Mouse (Mus musculus): ENCODE results near the gene Sucla2. TPM values are rescaled to one million over a fixed set of nuclear protein-coding genes. Genes with fewer than 3 reads are reported as not detected.

Sucla2 gene
- polyA plus RNA-seq, 1 experiment from 2014 or later, result 110 TPM

DNA sequence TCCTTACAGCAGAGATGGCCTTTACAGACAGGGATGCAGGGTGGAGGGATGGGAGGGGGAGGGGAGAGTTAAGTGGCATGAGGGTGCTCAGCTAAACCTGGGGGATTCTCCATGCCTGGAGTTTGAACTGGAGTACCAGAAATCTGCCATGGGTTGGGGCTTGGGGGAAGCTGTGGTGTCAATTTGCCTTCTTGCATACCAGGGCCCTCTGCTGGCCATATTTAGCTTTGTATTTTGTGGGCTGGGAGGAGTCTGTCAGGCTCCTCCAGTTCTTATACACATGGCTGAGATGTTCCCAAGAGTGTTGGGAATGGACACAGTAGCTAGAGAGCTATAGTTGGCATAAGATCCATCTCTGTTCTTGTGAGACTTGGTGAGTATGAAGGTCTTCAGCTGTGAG, 112.3 kb downstream of the Sucla2 start:
- no peak overlapping the region for H3K27ac ChIP-seq (ENCODE audit: low read length)
- H3K4me2 ChIP-seq (replicated peaks; ENCODE audit: low read depth, low read length), result no peak overlapping the region
- H3K9ac ChIP-seq (replicated peaks; ENCODE audit: low read depth, low read length), result no peak overlapping the region

More for the DNA sequence above, 112.3 kb downstream of the Sucla2 start:
- Histone ChIP-seq H3K9me3 (ENCODE audit: control insufficient read depth, low read depth, low read length) (no peaks in the 10 kb centered on the region), H3K36me3 (ENCODE audit: control insufficient read depth, insufficient read depth, low read length) (no peaks in the 10 kb centered on the region), H3K4me3 (ENCODE audit: low read depth, low read length) (no peak overlapping the region), H3K4me1 (ENCODE audit: control insufficient read depth, insufficient read depth, low read length) (no peaks in the 10 kb centered on the region), H3K27me3 (ENCODE audit: control insufficient read depth, insufficient read depth, low read length) (no peaks in the 10 kb centered on the region)
- no peak for ATAC-seq (ENCODE audit: insufficient number of reproducible peaks, insufficient read depth, low FRiP score, low read depth)

Other genes starting within 250 kb of the Sucla2 start
- gene Rb1, start 199.5 kb upstream of the Sucla2 start, polyA plus RNA-seq (2014; fragmentation: Nextera tagmentation; extraction: Ambion mirVana), result 22.6 and 28.6 TPM in 2 replicates
- 864 and 920 TPM in 2 replicates for gene Itm2b, start 140.0 kb upstream of the Sucla2 start, polyA plus RNA-seq (2014; fragmentation: Nextera tagmentation; extraction: Ambion mirVana)
- 85.5 and 86.3 TPM in 2 replicates for gene Med4, start 15.3 kb upstream of the Sucla2 start, polyA plus RNA-seq (2014; fragmentation: Nextera tagmentation; extraction: Ambion mirVana)
- gene Nudt15, start 22.9 kb downstream of the Sucla2 start, polyA plus RNA-seq (2014; fragmentation: Nextera tagmentation; extraction: Ambion mirVana), result 5.4 and 6.8 TPM in 2 replicates
- gene Gm21750, start 135.9 kb downstream of the Sucla2 start, polyA plus RNA-seq (2014; fragmentation: Nextera tagmentation; extraction: Ambion mirVana), result not detected in 2 replicates